Mouse (Mus musculus): ENCODE data around the gene Jam2. TPM values are rescaled to one million over a fixed set of nuclear protein-coding genes. Genes with fewer than 3 reads are reported as not detected.

Gene Jam2
- total RNA-seq, 2 experiments from 2014 or later, result 13.9 to 15.6 TPM

DNA sequence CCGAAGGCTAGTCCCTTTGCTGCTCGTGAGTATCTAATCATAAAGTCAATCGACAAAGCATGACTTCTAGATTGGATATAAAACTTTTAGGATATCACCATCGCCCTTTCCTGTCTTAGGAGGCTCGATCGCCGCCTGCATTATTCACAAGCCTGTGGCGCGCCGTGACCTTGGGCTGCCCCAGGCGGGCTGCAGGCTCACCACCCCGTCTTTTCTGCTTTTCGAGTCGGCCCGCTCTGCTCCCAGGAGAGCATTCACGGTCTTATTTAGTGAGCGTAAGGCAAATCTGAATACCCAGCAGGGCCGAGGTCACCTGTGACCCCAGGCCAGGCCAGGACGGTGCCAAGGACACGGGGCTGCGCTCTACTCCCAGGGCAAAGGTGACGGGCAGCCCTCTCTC lies 60.4 kb downstream of the Jam2 start:
- DNase-seq, result peak in 1 of 2 experiments; percentile 9

DNA sequence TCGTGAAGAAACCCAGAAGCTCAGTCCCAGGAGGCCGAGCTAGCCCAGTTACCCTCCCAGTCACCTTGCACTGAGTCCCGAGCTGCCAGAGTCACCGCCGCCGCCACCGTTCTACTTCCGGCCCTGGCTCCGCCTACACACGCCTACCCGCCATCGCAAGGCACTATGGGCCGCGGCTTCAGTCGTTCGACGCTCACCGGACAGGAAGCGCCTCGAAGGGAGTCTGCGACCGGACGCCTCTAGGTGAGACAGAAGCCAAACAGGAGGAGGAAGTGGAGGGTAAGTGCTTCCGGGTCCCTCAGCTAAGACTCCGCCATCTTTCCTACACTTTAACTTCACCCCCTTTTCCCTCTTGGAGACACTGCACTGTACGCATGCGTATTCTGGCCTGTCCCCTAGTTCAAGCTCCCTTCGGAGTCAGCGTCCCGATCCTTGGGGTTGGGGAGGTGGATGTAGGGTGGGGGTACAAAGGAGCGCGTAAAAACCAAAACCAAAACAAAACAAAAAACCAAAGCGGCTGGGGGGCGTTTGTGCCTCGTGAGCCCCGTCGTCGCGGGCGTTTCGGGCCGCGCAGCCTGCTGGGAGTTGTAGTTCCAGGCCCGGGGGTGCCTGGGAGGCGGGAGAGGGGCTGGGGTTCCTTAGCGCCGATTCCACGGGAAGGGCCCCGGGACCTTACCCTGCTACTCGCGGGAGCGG lies 61.0 kb downstream of the Jam2 start, which contains the start of gene Gabpa:
Gene Gabpa, plus strand, starts transcription at position 181 of the 696 bp plus-strand sequence.
- DNase-seq, result peak; percentile 84 to 88
- intact Hi-C loops (cut with DNase I), result loop anchor here (5.0 kb wide), 2 partner anchors 58 to 98 kb away; partner anchors contain the start of gene Mrpl39

More for the DNA sequence above, 60.4 kb downstream of the Jam2 start:
- intact Hi-C loops (cut with DNase I), result loop anchor here (5.0 kb wide), 1 partner anchor 57 kb away; no protein-coding TSS in a partner anchor

DNA sequence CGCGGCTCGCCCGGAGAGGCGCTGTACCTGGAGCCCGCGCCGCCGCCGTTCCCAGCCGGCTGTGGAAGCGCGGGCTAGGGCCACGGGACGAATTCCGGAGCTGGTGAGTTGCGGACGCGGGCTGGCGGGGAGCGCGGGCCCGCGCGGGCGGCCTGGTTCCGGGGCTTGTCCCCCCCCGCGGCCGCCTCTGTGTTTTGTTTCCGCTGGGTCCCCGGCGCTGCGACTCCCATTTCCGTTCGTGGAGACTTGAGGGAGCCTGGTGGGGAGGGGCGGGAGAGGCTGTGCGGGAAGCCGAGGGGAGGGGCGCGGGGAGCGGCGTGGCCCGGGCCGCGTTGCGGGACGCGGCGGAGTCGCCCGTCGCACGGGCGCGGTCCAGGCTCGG lies 61.5 kb downstream of the Jam2 start, which contains the start of gene Atp5j:
Gene Atp5j, minus strand, starts transcription at position 185 of the 382 bp plus-strand sequence.
- DNase-seq, result peak; percentile 81 to 88
- intact Hi-C loops (cut with DNase I), result loop anchor here (5.0 kb wide), 1 partner anchor 98 kb away; the partner anchor contains the start of gene Mrpl39

DNA sequence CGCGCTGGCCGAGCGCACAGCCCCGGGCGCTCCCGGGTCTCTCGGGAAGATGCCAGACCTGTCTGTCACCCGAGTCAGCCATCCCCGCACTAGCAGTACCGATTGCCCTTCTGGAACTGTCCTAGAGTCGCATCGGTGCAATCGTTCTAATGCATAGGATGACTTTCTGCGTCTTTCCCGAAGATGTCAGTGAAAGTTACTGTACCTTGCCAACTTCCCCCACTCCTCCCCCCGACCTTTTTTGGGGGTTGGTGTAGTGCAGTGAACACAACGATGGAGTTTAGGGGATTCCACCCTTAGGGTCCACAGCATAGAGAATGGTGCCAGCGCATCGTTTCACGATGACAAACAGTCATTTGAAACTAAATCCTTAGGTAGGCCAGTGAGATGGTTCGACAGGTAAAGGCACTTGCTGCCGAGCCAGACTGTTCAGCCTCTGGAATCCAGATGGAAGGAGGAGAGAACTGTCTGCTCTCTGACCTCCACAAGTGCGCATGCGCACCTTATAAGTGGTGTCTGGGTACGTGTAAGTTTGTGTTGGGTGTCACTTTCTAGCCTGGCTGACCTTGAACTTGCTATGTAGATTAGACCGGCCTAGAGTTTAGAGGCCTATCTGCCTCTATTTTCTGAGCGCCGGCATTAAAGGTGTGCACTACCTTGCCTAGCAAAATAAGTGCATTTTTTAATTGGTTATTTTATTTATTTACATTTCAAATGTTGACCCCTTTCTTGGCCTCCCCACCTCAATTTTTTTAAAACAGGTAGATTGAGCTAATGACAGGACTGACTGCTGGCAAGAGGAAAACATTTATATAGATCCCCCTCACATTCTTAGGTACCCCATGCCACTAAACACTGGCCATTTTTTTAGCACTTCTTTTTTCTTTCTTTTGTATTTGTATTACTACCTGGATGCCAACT lies 62.2 kb downstream of the Jam2 start:
- intact Hi-C loops (cut with DNase I), result loop anchor here (5.0 kb wide), 1 partner anchor 99 kb away; the partner anchor contains the start of gene Mrpl39
- peak in 1 of 2 experiments; percentile 26 for DNase-seq

DNA sequence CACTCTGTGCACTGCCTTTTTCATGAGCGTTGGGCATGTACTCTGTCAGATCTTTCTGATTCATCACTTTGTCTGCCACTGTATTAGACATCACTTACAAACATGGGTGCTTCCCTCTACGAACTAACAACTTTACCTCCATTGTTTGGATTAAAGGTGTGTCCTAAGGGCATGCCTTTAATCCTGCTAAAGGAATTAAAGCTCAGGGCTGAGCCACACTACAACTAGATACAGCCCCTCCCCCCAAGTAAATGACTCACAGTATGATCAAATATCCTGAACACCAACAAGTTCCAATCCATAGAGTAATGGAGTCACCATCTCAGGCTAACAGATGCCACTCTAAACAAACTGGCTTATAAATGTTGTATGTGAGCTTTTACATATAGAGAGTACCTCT lies 64.7 kb downstream of the Jam2 start:
- intact Hi-C loops (cut with DNase I), result loop anchor here (5.0 kb wide), 1 partner anchor 101 kb away; the partner anchor contains the start of gene Mrpl39
- no peak for DNase-seq

DNA sequence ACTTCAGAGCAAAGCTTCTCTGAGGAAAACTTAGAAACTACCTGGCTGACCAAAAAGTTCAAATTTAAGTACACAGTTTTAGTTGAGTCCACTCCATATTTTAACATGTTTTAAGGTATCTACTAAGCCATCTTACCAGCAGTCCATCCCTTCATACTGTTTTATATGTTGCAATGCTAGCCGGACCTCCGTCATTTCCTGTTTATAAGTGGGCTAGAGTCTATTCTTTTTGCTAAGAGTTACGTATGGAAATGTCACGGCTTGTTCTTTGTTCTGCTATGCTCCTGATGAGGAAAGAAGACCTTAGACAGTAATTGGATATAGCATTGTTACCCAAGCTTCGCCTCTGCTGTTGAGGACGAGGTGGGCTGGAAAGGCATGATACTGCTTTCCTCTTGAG lies 79.6 kb downstream of the Jam2 start:
- no peak for DNase-seq
- intact Hi-C loops (cut with DNase I), result loop anchor here (5.0 kb wide), 1 partner anchor 1796 kb away; no protein-coding TSS in a partner anchor

DNA sequence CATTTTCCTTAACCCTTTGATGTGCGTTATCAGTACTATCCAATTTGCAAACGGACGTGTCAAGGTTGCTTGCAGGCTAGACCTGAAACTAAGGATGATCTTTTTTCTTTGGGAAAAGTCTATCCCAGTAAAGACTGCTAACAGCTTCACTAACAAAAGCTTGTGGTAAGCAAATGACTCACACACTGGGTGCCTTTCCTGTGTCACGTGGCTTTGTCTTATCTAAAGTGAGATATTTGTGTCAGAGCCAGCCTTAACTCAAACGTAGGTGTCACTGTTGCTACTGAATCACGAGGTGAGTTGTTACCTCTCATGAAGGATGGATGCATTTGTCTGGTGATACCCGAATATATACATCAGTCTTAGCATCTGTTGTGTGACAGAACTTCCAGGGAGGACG lies 90.7 kb downstream of the Jam2 start:
- intact Hi-C loops (cut with DNase I), result no loop called here

DNA sequence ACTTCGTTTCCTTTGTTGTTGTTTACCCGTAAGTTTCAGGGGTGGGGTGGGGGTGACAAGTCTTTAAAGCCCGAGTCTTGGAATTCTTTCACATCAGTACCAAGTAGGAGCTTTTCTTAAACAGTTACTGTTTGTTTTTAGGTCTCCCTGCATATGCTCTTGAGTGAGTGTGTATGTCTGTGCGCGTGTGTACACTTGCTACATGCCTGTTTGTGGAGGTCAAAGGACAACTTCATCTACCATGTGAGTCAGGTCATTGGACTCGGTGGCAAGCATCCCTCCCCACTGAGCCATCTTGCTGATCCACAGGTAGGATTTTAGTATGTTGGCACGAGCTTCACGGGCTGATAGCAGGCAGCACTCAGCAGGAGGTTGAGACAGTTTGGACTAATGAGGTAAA lies 99.9 kb downstream of the Jam2 start:
- DNase-seq, result no peak
- intact Hi-C loops (cut with DNase I), result no loop called here

More for the DNA sequence above, 90.7 kb downstream of the Jam2 start:
- DNase-seq, result no peak

DNA sequence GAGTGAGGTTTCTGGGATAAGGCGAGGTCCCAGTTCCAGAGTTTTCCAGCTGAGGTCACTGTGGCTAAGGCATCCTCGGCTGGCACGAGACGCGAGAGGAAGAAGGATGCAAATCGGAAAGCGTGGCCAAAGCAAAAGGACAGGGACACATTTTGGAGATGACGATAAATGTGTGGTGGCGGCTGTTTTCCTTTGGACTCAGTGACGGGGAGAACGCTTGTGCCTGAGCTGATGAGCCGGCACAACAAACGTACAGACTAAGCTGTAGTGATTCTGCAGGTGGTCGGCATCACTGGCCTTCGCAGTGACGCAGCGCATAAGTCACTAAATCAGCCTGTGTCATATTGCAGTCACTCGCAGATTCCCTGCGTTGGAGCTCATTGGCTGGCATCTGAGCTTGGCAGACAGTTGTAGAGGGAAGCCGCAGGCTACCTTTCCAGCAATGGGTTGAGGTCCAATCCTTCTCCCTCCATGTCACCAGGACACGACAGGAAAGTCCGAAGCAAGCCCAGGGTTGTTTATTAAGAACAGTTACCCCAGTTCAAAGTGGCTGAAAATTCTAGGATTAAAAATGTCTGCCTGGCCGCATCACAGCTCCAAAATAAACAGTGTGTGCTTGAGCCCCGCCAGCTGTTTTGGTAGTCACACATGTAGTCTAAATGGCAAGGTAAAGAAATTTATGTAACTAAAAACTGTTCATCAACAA lies 101.2 kb downstream of the Jam2 start:
- intact Hi-C loops (cut with DNase I), result no loop called here
- no peak for DNase-seq

Other genes with a start within 250 kb of the Jam2 start
- gene Mrpl39, start 38.4 kb upstream of the Jam2 start, total RNA-seq (2021), result 10 to 100 TPM; 15.7 to 16.2 TPM
- 10 to 100 TPM; 17.9 to 24.4 TPM for gene Gabpa, start 60.8 kb downstream of the Jam2 start, total RNA-seq (2021)
- gene Atp5j, start 61.5 kb downstream of the Jam2 start, total RNA-seq (2021), result 1,000 to 10,000 TPM; 1,016 to 1,122 TPM